Mouse (Mus musculus) right cerebral cortex, postnatal 14 days (tissue): ENCODE results near the gene Olfr1255.

Source experiments
- DNase-seq: peaks from one replicate; pipeline ENCODE4 v3.0.0; 2022

Gene Olfr1255

DNA sequence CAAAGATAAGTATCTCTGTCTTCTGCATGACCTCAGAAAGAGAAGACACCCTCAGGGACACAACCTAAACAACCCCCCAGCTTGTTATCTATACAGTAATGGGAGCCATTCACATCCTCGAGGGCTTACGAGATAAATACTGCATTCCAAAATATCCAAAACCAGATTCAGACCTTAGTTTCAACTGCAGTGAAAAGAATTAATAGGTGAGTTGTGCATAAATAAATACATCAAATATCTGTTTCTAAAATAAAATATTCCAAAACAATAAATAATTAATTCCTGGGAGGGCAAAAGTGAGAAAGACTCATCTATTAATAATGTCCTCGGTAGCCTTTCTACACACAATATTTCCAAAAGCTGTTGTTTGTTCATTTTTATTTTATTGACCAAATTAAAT, at the start of gene Olfr1255:
Gene Olfr1255, plus strand, starts transcription at position 301 of the 400 bp plus-strand sequence.
- DNase-seq = no peak

DNA sequence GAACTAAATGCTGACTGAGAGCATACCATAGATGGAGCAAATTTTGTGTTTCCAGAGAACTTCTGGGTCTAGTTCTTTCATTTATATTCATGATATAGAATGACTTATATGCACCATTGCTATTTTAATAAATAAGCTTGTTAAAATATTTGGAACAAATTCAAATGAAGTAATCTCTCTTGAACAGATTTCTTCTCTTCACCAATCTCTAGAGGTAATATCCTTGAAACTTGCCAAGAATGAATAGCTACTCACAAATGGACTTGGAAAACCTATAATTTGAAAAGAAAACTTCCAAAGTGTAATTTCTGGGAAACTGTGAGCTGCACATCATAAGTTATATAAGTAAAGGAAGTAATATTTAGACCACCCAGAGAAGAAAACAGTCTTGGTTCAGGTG, 18.3 kb upstream of the Olfr1255 start, which contains the start of gene Olfr1254:
Gene Olfr1254, minus strand, starts transcription at position 101 of the 400 bp plus-strand sequence.
- no peak for DNase-seq

DNA sequence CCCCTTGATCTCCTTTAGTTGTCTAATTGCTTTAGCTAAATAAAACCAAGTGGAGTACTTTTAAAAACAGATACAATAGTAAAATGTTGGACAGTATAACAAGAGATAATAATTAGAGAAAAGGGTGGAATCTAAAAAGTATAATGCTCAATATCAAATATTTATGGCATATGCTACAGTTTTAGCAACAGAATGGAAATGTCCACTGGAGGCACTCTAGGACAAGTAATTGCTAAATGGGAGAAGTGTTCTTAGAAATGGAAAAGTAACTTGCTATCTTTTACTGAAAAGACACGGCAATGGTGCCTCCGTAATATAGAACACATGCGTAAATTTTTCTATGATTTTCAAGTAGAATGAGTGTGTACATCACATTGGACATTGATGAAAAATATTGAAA, 12.3 kb upstream of the Olfr1255 start:
- no peak for DNase-seq

DNA sequence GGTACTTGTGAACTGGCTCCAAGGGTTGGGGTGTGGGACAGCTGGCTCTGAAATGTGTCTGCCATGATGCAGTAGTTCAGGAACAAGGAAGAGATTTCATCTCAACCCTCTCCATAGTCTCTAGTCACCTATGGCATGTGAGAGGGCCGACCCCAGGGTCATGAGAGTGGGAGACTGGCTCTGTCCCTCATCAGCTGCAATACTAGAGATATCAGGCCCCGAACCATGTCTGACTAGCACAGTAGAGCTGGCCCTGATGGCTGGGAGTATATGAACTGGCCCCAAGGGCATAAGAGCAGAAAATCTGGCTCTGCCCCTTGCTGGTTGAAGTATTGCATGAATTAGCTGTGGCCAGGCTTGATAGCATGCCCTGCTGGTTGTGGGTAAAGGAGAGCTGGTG, 1.1 kb upstream of the Olfr1255 start:
- DNase-seq = no peak

DNA sequence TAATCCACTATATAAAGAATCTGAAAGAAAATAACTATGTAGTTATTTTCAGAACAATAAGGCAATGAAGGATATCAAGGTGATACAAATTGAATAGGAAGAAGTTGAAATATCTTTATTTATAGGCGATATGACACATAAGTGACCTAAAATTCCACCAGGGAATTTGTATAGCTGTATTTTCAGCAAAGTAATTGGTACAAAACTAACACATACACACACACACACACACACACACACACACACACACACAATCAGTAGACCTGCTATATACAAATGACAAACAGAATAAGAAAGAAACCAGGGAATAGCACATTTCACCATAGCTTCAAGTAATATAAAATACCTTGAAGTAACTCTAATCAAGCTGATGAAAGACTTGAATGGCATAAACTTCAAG, 8.4 kb downstream of the Olfr1255 start:
- no peak for DNase-seq

DNA sequence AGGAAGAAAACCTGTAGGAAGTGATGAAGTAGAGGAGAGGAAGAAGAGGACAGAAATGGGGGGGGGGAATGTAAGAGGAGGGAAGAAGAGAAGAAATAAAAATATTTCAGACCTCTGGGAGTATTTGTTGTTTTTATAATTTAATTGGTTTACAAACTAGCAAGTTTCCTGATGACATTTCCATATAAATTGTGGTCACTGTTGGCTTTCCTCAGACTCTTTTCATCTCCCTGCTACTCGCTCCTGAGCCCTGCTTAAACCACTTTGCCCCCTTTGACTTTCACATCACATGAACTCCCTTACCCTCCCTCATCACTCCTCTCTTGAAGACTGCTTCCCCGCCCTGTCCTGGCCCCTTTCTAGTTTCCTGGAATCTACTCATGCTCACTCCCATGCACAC, 29.6 kb downstream of the Olfr1255 start, which contains the start of gene Olfr1256:
Gene Olfr1256, minus strand, starts transcription at position 101 of the 400 bp plus-strand sequence.
- DNase-seq = no peak

DNA sequence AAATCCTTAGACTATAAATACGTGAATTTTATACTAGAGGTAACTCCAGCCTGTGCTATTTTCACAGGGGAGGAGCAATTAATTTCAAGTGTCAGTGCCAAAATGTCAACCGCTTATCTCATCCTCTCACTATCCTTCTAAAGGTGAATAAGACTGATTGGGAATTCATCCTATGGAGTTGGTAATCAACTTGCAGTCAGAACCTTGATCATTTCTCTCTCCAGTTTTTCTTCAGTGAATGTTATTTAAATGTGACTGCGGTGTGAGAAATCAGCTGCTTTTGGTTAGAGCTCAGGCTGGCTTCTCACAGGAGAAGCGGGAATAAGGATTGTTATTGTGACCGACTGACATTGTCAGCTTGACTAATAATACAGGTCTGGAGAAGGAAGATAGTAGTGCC, 36.3 kb downstream of the Olfr1255 start, which contains the start of gene Olfr48:
Gene Olfr48, minus strand, starts transcription at position 101 of the 400 bp plus-strand sequence.
- DNase-seq = no peak

DNA sequence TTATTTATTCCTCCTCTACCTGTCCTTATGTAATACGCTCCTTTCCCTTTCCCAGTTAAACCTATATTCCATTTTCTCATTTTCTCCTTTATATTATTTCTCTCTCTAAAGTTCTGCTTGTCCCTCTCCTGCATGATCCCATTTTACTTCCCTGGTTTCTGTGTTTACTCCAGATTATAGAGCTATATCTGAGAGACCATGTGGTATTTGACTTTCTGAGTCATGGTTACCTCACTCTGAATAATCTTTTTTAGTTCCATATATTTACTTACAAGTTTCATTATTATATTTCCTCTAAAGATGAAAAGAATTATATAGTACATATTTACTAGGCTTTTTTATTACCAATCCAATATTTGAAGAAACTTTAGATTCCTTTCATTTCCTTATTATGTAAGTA, 37.4 kb downstream of the Olfr1255 start:
- DNase-seq = no peak
